Mouse (Mus musculus): ENCODE measurements around the gene Kcnh6. TPM values are rescaled to one million over a fixed set of nuclear protein-coding genes. Genes with fewer than 3 reads are reported as not detected.

Gene Kcnh6
- polyA plus RNA-seq, 1 experiment from 2014 or later, result 0.39 TPM

DNA sequence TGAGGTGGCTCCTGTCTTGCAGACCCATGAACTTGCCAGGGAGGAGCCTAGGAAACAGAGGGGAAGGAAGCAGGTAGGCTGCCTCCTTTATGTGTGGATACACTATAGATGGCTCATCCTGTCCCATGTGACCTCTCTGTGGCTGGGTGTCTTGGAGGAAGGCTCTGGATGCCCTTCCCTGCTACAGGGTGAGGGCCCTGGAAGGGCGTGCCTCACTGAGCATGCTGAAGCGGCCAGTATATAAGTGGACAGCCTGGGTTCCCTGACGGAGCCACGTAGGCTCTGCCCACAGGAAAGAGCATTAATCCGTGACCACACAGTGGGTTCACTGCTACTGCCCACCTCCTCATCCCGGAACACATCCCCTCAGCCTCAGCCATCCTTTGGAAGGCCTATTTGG is 18.5 kb upstream of the Kcnh6 start:
- no peak overlapping the region for H3K4me2 ChIP-seq
- no peak overlapping the region for H3K4me3 ChIP-seq (ENCODE audit: low read depth, low read length)
- no peak for TF ChIP-seq CTCF (IDR thresholded peaks at IDR 0.05; ENCODE audit: low read depth)
- WGBS, result 66% methylated on average over 6 of the region's 6 CpGs
- H3K36me3 ChIP-seq (ENCODE audit: insufficient read depth), result no peaks in the 10 kb centered on the region
- H3K27me3 ChIP-seq (ENCODE audit: insufficient read depth, low read length), result no peaks in the 10 kb centered on the region
- ATAC-seq (ENCODE audit: insufficient read depth) (no peak), DNase-seq (no peak)
- H3K27ac ChIP-seq (ENCODE audit: low read depth), result no peak overlapping the region
- H3K9me3 ChIP-seq (ENCODE audit: low read depth, low read length), result no peaks in the 10 kb centered on the region
- H3K4me1 ChIP-seq (ENCODE audit: insufficient read depth), result no peaks in the 10 kb centered on the region
- H3K9ac ChIP-seq, result no peak overlapping the region

DNA sequence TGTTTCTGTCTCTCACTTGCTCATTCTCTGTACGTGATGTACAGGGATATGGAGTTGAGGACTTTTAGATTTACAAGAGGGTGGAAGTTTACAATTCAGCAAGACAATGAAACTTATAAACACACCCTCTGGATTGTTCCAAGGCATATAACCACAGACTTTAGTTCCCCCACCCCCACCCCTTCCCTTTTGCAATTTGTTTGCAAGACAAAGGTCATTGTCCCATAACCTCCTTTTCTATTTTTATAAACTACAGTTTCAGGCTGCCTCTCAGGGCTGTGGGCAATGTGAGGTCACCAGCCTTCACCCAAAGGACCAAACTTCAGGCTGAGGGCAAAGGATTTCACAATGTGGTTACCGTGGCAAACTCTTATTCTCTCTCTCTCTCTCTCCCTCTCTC is 17.7 kb upstream of the Kcnh6 start:
- ATAC-seq (ENCODE audit: insufficient read depth), result no peak
- no peaks in the 10 kb centered on the region for H3K27me3 ChIP-seq (ENCODE audit: insufficient read depth, low read length)
- H3K27ac ChIP-seq (ENCODE audit: low read depth), result no peak overlapping the region

DNA sequence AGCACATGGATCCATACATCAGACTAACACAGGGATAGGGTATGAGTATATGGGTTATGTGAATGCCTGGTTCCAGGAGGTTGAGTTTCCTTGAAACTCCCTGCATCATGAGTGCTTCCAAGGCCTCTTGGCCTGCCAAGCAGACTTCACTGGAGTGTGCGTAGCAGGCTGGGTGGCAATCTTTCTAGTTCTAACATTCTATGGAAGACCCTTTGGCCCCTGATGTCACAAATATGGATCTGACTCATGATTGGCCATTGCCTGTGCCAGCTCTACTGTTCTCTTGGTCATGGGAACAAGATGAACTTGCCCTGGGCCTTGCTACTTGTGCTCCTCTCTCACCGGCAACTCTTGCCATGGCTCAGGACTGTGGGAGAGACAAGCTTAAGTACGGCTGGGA is 13.5 kb upstream of the Kcnh6 start, which contains the start of gene Ace3:
Gene Ace3, plus strand, starts transcription at position 301 of the 400 bp plus-strand sequence.
- TF ChIP-seq CTCF (IDR thresholded peaks at IDR 0.05; ENCODE audit: low read depth), result no peak
- ATAC-seq (ENCODE audit: insufficient read depth), result no peak
- Histone ChIP-seq H3K4me3 (ENCODE audit: low read depth, low read length) (no peak within 1 kb of the TSS), H3K9ac (no peak within 1 kb of the TSS), H3K27me3 (ENCODE audit: insufficient read depth, low read length) (no peaks in the 10 kb centered on the region), H3K4me2 (no peak within 1 kb of the TSS), H3K36me3 (ENCODE audit: insufficient read depth) (no peaks in the 10 kb centered on the region), H3K9me3 (ENCODE audit: low read depth, low read length) (no peaks in the 10 kb centered on the region), H3K27ac (ENCODE audit: low read depth) (no peak within 1 kb of the TSS), H3K4me1 (ENCODE audit: insufficient read depth) (no peaks in the 10 kb centered on the region)
- no peak for DNase-seq
- WGBS, result 95% methylated on average over 3 of the region's 3 CpGs

More for the DNA sequence above, 17.7 kb upstream of the Kcnh6 start:
- no peak for TF ChIP-seq CTCF (IDR thresholded peaks at IDR 0.05; ENCODE audit: low read depth)
- WGBS, result 44% methylated on average over 2 of the region's 2 CpGs
- Histone ChIP-seq H3K9me3 (ENCODE audit: low read depth, low read length) (no peaks in the 10 kb centered on the region), H3K4me1 (ENCODE audit: insufficient read depth) (no peaks in the 10 kb centered on the region), H3K36me3 (ENCODE audit: insufficient read depth) (no peaks in the 10 kb centered on the region), H3K9ac (no peak overlapping the region), H3K4me2 (no peak overlapping the region), H3K4me3 (ENCODE audit: low read depth, low read length) (no peak overlapping the region)
- DNase-seq, result peak; percentile 24

DNA sequence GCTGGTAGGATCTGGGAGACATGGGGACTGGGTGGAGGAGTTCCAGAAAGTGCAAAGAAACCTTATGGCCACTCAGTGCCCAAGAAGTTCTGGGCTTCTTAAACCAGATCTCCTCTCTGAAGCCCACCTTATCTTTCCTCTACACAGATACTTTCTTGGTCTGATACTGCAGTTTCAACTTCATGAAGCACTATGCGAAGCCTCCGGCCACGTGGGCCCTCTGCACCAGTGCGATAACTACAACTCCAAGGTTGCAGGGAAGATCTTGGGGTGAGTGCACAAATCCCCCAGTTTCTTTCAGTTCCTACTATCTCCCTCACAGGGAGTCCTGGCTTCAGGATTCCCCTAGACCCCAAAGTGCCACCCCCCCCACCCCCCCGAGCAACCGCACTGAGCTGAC is 7.9 kb upstream of the Kcnh6 start:
- no peaks in the 10 kb centered on the region for H3K4me1 ChIP-seq (ENCODE audit: insufficient read depth)
- ATAC-seq (ENCODE audit: insufficient read depth) (no peak), DNase-seq (no peak)
- no peaks in the 10 kb centered on the region for H3K36me3 ChIP-seq (ENCODE audit: insufficient read depth)
- no peak overlapping the region for H3K27ac ChIP-seq (ENCODE audit: low read depth)
- H3K4me3 ChIP-seq (ENCODE audit: low read depth, low read length), result no peak overlapping the region
- H3K4me2 ChIP-seq, result no peak overlapping the region
- TF ChIP-seq CTCF (IDR thresholded peaks at IDR 0.05; ENCODE audit: low read depth), result no peak
- no peaks in the 10 kb centered on the region for H3K27me3 ChIP-seq (ENCODE audit: insufficient read depth, low read length)
- H3K9ac ChIP-seq, result no peak overlapping the region
- 93% methylated on average over 6 of the region's 6 CpGs for WGBS
- no peaks in the 10 kb centered on the region for H3K9me3 ChIP-seq (ENCODE audit: low read depth, low read length)

DNA sequence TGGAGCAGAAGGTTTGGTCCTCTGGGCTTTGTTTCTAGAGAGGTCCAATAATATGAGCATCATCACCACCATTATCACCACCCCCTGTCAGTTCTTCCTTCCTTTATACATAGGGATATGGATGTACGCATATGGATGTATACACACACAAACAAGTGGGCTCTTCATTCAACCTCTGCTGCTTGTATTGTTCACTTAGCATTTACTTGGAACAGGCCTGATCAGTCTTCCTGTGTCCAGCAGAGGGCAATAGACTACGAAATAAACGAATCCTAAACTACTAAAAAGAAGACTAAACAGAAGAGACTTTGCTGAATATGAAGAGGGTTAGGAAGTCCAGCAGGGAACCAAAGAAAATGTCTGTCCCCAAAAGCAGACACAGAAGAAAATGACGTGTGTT is 6.2 kb upstream of the Kcnh6 start:
- 39% methylated on average over 4 of the region's 4 CpGs for WGBS
- TF ChIP-seq CTCF (IDR thresholded peaks at IDR 0.05; ENCODE audit: low read depth), result peak; percentile 61
- Histone ChIP-seq H3K36me3 (ENCODE audit: insufficient read depth) (no peaks in the 10 kb centered on the region), H3K27me3 (ENCODE audit: insufficient read depth, low read length) (no peaks in the 10 kb centered on the region), H3K27ac (ENCODE audit: low read depth) (no peak overlapping the region), H3K9me3 (ENCODE audit: low read depth, low read length) (no peaks in the 10 kb centered on the region), H3K9ac (no peak overlapping the region), H3K4me3 (ENCODE audit: low read depth, low read length) (no peak overlapping the region), H3K4me2 (no peak overlapping the region), H3K4me1 (ENCODE audit: insufficient read depth) (no peaks in the 10 kb centered on the region)
- DNase-seq (peak; percentile 73), ATAC-seq (ENCODE audit: insufficient read depth) (no peak)

DNA sequence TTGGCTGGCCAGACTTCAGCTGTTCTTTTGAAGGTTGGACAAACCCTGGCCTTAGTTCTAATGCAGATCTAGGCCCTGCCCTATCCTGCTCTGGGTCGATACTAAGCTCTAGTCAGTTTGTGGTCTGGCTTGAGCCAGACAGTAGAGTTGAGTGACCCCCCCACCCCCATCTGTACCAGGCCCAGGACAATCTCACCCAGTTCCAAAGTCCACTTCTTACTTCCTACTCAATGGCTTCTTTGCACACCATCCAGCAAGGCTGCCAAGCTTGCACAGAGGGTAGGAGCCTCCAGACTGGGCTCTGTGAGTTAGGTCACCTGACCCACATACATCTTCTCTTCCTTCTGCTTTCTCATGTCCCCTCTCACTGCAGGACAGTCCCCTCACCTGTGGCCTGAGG is 3.3 kb upstream of the Kcnh6 start:
- 86% methylated on average over 1 of the region's 1 CpGs for WGBS
- no peak overlapping the region for H3K4me2 ChIP-seq
- ATAC-seq (ENCODE audit: insufficient read depth) (no peak), DNase-seq (no peak)
- H3K4me3 ChIP-seq (ENCODE audit: low read depth, low read length), result no peak overlapping the region
- H3K4me1 ChIP-seq (ENCODE audit: insufficient read depth), result no peaks in the 10 kb centered on the region
- no peak for TF ChIP-seq CTCF (IDR thresholded peaks at IDR 0.05; ENCODE audit: low read depth)
- H3K9ac ChIP-seq, result no peak overlapping the region
- H3K27me3 ChIP-seq (ENCODE audit: insufficient read depth, low read length), result peaks cover 4% of the 10 kb centered on the region; the same call in 1 of the 2 replicates
- H3K9me3 ChIP-seq (ENCODE audit: low read depth, low read length), result no peaks in the 10 kb centered on the region
- no peak overlapping the region for H3K27ac ChIP-seq (ENCODE audit: low read depth)
- H3K36me3 ChIP-seq (ENCODE audit: insufficient read depth), result no peaks in the 10 kb centered on the region

DNA sequence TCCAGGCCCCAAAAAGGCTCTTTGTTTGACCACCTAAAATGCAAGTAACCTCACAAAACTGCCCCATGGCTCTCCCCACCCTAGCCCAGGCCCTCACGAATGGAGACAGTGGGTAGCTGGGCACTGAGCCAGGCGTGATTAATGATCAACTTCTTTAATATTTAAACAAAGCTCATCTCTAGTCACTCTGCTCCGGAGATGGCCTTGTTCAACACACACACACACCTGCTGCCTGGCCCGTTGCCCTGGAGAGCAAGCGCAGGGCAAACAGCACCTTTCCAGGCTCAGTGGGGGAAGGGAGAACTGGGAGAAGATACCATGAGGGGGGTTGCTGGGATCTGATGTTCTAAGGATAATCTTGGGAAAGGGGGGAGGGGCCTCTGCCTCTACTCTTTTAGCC is 2.0 kb upstream of the Kcnh6 start:
- WGBS, result 19% methylated on average over 5 of the region's 5 CpGs
- no peak overlapping the region for H3K4me3 ChIP-seq (ENCODE audit: low read depth, low read length)
- no peak for ATAC-seq (ENCODE audit: insufficient read depth)
- no peaks in the 10 kb centered on the region for H3K36me3 ChIP-seq (ENCODE audit: insufficient read depth)
- H3K4me2 ChIP-seq, result no peak overlapping the region
- H3K9ac ChIP-seq, result no peak overlapping the region
- H3K9me3 ChIP-seq (ENCODE audit: low read depth, low read length), result no peaks in the 10 kb centered on the region
- peaks cover 10% of the 10 kb centered on the region for H3K27me3 ChIP-seq (ENCODE audit: insufficient read depth, low read length)
- no peaks in the 10 kb centered on the region for H3K4me1 ChIP-seq (ENCODE audit: insufficient read depth)
- no peak overlapping the region for H3K27ac ChIP-seq (ENCODE audit: low read depth)
- TF ChIP-seq CTCF (IDR thresholded peaks at IDR 0.05; ENCODE audit: low read depth), result no peak
- no peak for DNase-seq

DNA sequence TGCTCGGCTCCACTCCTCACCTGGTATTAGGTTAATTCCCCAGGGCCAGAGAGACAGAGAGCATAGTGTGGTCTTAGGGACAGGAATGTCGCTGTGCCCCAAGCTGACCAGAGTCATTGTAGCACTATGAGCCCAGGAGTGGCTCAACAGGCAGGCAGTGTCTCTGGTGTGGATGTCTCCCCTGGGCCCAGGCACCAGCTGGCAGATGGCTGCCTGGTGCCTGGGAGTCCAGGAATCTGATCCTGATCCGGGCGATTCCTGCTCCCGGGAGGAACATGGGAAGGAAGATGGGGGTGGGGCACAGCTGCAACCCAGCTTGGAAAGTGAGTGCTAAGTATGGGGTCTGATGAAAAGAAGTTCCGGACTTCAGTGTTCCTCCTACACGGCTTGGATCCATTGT is 4.8 kb downstream of the Kcnh6 start:
- Histone ChIP-seq H3K4me3 (ENCODE audit: low read depth, low read length) (no peak overlapping the region), H3K4me2 (no peak overlapping the region), H3K27me3 (ENCODE audit: insufficient read depth, low read length) (peaks cover 10% of the 10 kb centered on the region), H3K36me3 (ENCODE audit: insufficient read depth) (no peaks in the 10 kb centered on the region), H3K9me3 (ENCODE audit: low read depth, low read length) (no peaks in the 10 kb centered on the region), H3K9ac (no peak overlapping the region), H3K27ac (ENCODE audit: low read depth) (no peak overlapping the region), H3K4me1 (ENCODE audit: insufficient read depth) (no peaks in the 10 kb centered on the region)
- DNase-seq (peak; percentile 13), ATAC-seq (ENCODE audit: insufficient read depth) (no peak)
- TF ChIP-seq CTCF (IDR thresholded peaks at IDR 0.05; ENCODE audit: low read depth), result no peak
- WGBS, result 48% methylated on average over 7 of the region's 7 CpGs

All from lung, embryonic 14.5 days (tissue).